Mouse (Mus musculus) intestine, postnatal 0 days (tissue): ENCODE data around the gene Pou2f3. TPM values are rescaled to one million over a fixed set of nuclear protein-coding genes. Genes with fewer than 3 reads are reported as not detected.
"Not testable (repeated sequence)": the region's sequence is repeated elsewhere in the genome, so short reads cannot be mapped to it uniquely, and the experiment has no call there.

ENCODE experiments used
- ATAC-seq: fragments of 200-750 bp; cut with Nextera tagmentation; 2 replicates; pipeline ENCODE4 v1.8.0; 2017; ENCODE audit warnings: mild to moderate bottlenecking, moderate TSS enrichment, moderate library complexity
- H3K27ac ChIP-seq: fragments of 300-500 bp; sonication (generic); 2 replicates; pipeline ENCODE4 v1.5.1; 2014; ENCODE audit warnings: mild to moderate bottlenecking, low read depth, low read length, moderate library complexity
- H3K27me3 ChIP-seq: fragments of 300-500 bp; sonication (generic); replicated peaks from 2 replicates; pipeline ENCODE4 v1.6.1; 2014; ENCODE audit warnings: low read length, mixed read lengths; ENCODE audit not compliant: control insufficient read depth, insufficient read depth
- H3K36me3 ChIP-seq: fragments of 300-500 bp; sonication (generic); 2 replicates; pipeline ENCODE4 v1.6.1; 2014; ENCODE audit warnings: mild to moderate bottlenecking, moderate library complexity; ENCODE audit not compliant: control insufficient read depth, insufficient read depth
- H3K4me1 ChIP-seq: fragments of 300-500 bp; sonication (generic); replicated peaks from 2 replicates; pipeline ENCODE4 v1.6.1; 2014; ENCODE audit warnings: antibody characterized with exemption, low read length, mixed read lengths; ENCODE audit not compliant: control insufficient read depth, insufficient read depth
- H3K4me2 ChIP-seq: fragments of 300-500 bp; sonication (generic); replicated peaks from 2 replicates; pipeline ENCODE4 v1.6.1; 2014; ENCODE audit warnings: low read depth, mild to moderate bottlenecking, moderate library complexity
- H3K4me3 ChIP-seq: fragments of 300-500 bp; sonication (generic); 2 replicates; pipeline ENCODE4 v1.5.1; 2014; ENCODE audit warnings: low read depth, low read length
- H3K9ac ChIP-seq: fragments of 300-500 bp; sonication (generic); 2 replicates; pipeline ENCODE4 v1.6.1; 2014; ENCODE audit warnings: mild to moderate bottlenecking, low read depth, low read length
- H3K9me3 ChIP-seq: fragments of 300-500 bp; sonication (generic); 2 replicates; pipeline ENCODE4 v1.6.1; 2016; ENCODE audit warnings: mixed run types; ENCODE audit not compliant: control insufficient read depth
- CTCF ChIP-seq: sonication (generic); IDR thresholded peaks from 2 replicates; pipeline ENCODE4 v1.5.1; 2016; ENCODE audit warnings: low read depth, mild to moderate bottlenecking, control low read depth, antibody characterized with exemption, moderate library complexity
- WGBS: fragments of 180-500 bp; shearing (Covaris S2); extraction: QIAGEN DNeasy Blood & Tissue Kit; methylation state at CpG from one replicate; pipeline ENCODE4 v1.1.7; 2014; 5-methylcytosine and 5-hydroxymethylcytosine counted together
- polyA plus RNA-seq: library from polyadenylated mRNA; unstranded; fragments of >200 nt; fragmentation: Nextera tagmentation; extraction: Ambion mirVana; gene quantifications from 2 replicates; pipeline ENCODE4 v1.2.1, GENCODE M21; 2015

The Pou2f3 gene
- polyA plus RNA-seq, 1 experiment from 2014 or later: 0.18 TPM

DNA sequence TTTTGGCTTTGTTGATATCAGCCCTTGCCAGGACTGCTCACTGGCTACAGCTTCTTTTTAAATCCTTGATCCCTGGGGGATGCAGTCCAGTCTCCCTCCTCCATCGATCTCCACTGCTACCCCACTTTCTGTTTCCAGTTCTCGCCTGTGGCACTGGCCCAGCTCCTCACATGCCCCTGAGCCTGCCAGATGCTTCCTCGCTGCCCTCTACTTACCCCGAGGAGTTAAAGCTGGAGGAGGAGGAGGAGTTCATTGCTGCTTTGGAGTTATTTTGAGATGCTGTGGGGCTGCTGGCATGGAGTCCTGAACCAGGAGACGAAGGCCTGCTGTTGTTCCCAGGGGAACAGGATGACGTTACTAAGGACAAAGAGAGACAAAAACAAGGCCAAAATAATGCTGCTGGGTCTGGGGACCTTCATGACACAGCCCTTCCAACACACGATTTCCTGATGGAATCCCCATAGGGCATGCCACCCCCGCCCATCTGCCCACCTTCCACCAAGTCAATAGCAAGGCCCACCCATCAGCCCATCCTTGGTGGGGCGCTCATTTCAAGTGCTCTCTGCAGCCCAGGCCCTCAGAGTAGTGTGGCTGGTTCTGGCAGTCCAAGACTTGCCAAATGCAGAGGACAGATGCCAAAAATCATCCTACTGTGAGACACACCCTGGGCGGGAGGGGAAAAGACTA is 82.9 kb downstream of the Pou2f3 start:
- Histone ChIP-seq H3K4me2 (no peak overlapping the region), H3K9ac (no peak overlapping the region), H3K27ac (no peak overlapping the region; the same call in 1 of the 2 replicates), H3K4me3 (no peak overlapping the region), H3K36me3 (no peaks in the 10 kb centered on the region), H3K9me3 (no peaks in the 10 kb centered on the region), H3K4me1 (no peaks in the 10 kb centered on the region), H3K27me3 (no peaks in the 10 kb centered on the region)
- 67% methylated on average over 10 of the region's 10 CpGs for WGBS
- TF ChIP-seq CTCF: no peak
- ATAC-seq: no peak

- H3K36me3 ChIP-seq: no peaks in the 10 kb centered on the region
- no peak overlapping the region for H3K4me3 ChIP-seq
- TF ChIP-seq CTCF: peak; percentile 45
- 56% methylated on average over 1 of the region's 1 CpGs for WGBS
- no peak for ATAC-seq
- no peak overlapping the region for H3K9ac ChIP-seq
- H3K4me2 ChIP-seq: no peak overlapping the region
- no peak overlapping the region for H3K27ac ChIP-seq
- no peaks in the 10 kb centered on the region for H3K4me1 ChIP-seq
- no peaks in the 10 kb centered on the region for H3K27me3 ChIP-seq
- H3K9me3 ChIP-seq: no peaks in the 10 kb centered on the region
Measured at GRCm38 (mm10) chr9:43122379-43122778, 87.8 kb downstream of the Pou2f3 start.

- H3K9me3 ChIP-seq, H3K4me1 ChIP-seq, H3K27me3 ChIP-seq, H3K4me2 ChIP-seq, H3K36me3 ChIP-seq, ATAC-seq, H3K9ac ChIP-seq, H3K27ac ChIP-seq, H3K4me3 ChIP-seq: not testable (repeated sequence)
- WGBS: 97% methylated on average over 2 of the region's 2 CpGs
Measured at GRCm38 (mm10) chr9:43121948-43122347, 88.2 kb downstream of the Pou2f3 start.

DNA sequence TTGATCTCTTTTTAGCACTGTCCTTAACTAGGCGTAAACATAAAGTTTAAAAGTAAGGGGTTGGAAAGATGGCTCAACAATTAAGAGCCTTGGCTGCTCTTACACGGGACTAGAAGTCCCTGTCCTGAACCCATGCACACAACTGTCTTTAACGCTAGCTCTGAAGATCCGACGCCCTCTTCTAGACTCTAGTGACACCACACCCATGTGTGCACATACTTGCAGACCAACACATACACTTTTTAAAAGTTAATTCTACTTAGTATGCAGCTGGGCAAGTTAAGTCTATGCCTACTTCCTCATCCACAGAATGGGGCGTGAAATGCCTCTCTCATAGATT is 93.2 kb downstream of the Pou2f3 start:
- Histone ChIP-seq H3K4me2 (no peak overlapping the region), H3K27ac (no peak overlapping the region), H3K36me3 (no peaks in the 10 kb centered on the region), H3K9me3 (no peaks in the 10 kb centered on the region), H3K27me3 (peaks cover 10% of the 10 kb centered on the region; the same call in 1 of the 2 replicates), H3K4me3 (no peak overlapping the region), H3K9ac (no peak overlapping the region), H3K4me1 (peaks cover 4% of the 10 kb centered on the region; the same call in 1 of the 2 replicates)
- ATAC-seq: no peak
- 72% methylated on average over 6 of the region's 6 CpGs for WGBS
- TF ChIP-seq CTCF: no peak

GRCm38 (mm10) chr9:43116134-43116996 is 93.8 kb downstream of the Pou2f3 start, which contains the start of gene Tmem136:
TSS of gene Tmem136 (minus strand) at chr9:43116570.
- 5% methylated on average over 55 of the region's 55 CpGs for WGBS
- peak within 1 kb of the TSS; percentile 57 for H3K4me3 ChIP-seq
- H3K4me2 ChIP-seq: peak within 1 kb of the TSS; percentile 75
- 0 out of 2 replicates have a peak, but pooled peaks have one; percentile 23 for TF ChIP-seq CTCF
- peaks cover 4% of the 10 kb centered on the region; the same call in 1 of the 2 replicates for H3K4me1 ChIP-seq
- H3K9ac ChIP-seq: peak within 1 kb of the TSS; percentile 43
- peaks cover 2% of the 10 kb centered on the region; the same call in 1 of the 2 replicates for H3K36me3 ChIP-seq
- H3K9me3 ChIP-seq: no peaks in the 10 kb centered on the region
- peak; percentile 31; the same call in 1 of the 2 replicates for ATAC-seq
- H3K27ac ChIP-seq: no peak within 1 kb of the TSS
- H3K27me3 ChIP-seq: peaks cover 10% of the 10 kb centered on the region; the same call in 1 of the 2 replicates

DNA sequence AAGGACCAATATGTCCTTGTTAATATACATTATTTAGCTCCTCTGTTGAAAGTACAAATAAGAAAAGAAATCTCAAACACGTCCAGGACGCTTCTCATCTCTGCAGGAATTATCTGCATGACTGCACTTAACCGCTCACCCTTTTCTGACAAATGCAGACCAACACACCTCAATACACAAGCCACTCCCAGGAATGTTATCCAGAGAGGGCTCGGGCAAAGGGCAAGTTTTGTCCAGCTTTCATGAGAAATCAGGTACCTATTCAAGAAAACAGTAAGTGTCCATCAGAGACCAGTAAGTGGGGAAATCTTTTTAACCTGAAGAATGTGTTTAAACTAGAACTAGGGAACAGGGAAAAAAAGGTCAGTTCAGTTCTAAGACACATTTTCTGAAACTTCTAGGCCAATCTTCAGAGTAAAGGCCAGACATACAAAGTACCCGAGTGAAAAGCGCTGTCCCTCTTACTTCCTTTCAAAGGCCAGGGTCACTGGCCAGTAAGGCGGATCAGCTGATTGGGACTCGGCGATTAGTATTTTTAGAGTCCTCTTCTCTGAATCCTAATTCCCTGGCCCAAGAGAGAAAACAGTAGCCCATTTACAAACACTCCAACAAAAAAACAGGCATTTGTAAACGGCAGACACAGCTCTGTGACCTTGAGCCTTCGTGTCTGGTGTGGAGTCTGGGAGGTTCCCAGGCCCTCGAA is 94.6 kb downstream of the Pou2f3 start:
- H3K4me1 ChIP-seq: peaks cover 4% of the 10 kb centered on the region; the same call in 1 of the 2 replicates
- WGBS: 26% methylated on average over 12 of the region's 12 CpGs
- no peaks in the 10 kb centered on the region for H3K9me3 ChIP-seq
- H3K4me3 ChIP-seq: peak overlapping the region; percentile 57
- no peak for ATAC-seq
- H3K27me3 ChIP-seq: peaks cover 10% of the 10 kb centered on the region; the same call in 1 of the 2 replicates
- no peak overlapping the region for H3K27ac ChIP-seq
- H3K9ac ChIP-seq: peak overlapping the region; percentile 43
- TF ChIP-seq CTCF: no peak
- peak overlapping the region; percentile 75 for H3K4me2 ChIP-seq
- peaks cover 5% of the 10 kb centered on the region; the same call in 1 of the 2 replicates for H3K36me3 ChIP-seq
